ENCODE assay signal across 18 mouse cellular contexts in genomic region chr16:6531459-6531858, GRCm38 (mm10).
DNase-seq lines count a peak whose midpoint lies in the region; TF ChIP-seq lines count a peak whose summit lies in the region.
"Had no signal": no experiment of that assay in that cellular context is flagged by ENCODE, and none has a peak within 500 bp of the region (broad histone marks: within the 10 kb centered on the region; RNA-seq: fewer than 3 reads in every experiment).

No protein-coding gene starts in this region.

- DNase-seq in embryo, embryonic 10.5 days (ENCODE audit: low spot score): peak; percentile 4
- no peak for DNase-seq in embryo, embryonic 11 days
- DNase-seq in layer of hippocampus, adult 2 months (ENCODE audit: low spot score in 2 of 2): no peak
- DNase-seq in layer of hippocampus, adult 9-11 months: no peak
- peak; percentile 19 for DNase-seq in mesoderm, embryonic 11.5 days (ENCODE audit: low read depth, low spot score)
- peak; percentile 67 for DNase-seq in retina, postnatal 1 day
- no peak for DNase-seq in urinary bladder, postnatal 10 days (ENCODE audit: low spot score)
- DNase-seq: adrenal gland, postnatal 10 days; cerebellum, adult 9-10 months; kidney, postnatal 36 days; left cerebral cortex, postnatal 4 days; lung, postnatal 4 days; thymus, adult 18-20 months; thymus, postnatal 36 days had no signal

- no peak overlapping the region for H3K4me3 ChIP-seq in layer of hippocampus, adult 2 months
- H3K4me3 ChIP-seq: embryonic facial prominence, embryonic 12.5 days; limb, embryonic 15.5 days; liver, embryonic 15.5 days; stomach, embryonic 15.5 days had no signal

- TF ChIP-seq CTCF in layer of hippocampus, adult 2 months (conservative IDR thresholded peaks at IDR 0.05): no peak

- peak overlapping the region; percentile 66; the same call in 1 of the 2 replicates for H3K27ac ChIP-seq in layer of hippocampus, adult 2 months
- H3K27ac ChIP-seq: embryonic facial prominence, embryonic 12.5 days; limb, embryonic 15.5 days; liver, embryonic 15.5 days; stomach, embryonic 15.5 days had no signal

Comparison
In these comparisons a context has a peak if more than half of its experiments do, and no peak if none do; other contexts are left out.
1. DNase-seq: peak in embryo, embryonic 10.5 days (single experiment), mesoderm, embryonic 11.5 days (single experiment) and retina, postnatal 1 day (single experiment); none in embryo, embryonic 11 days (single experiment), layer of hippocampus, adult 2 months (0 of 2), layer of hippocampus, adult 9-11 months (single experiment) and urinary bladder, postnatal 10 days (single experiment).